Mouse (Mus musculus) ES-Bruce4 (cell line): Measurements from ENCODE around the gene Tmem202.

ENCODE experiments used
- EP300 ChIP-seq: IDR thresholded peaks from 2 replicates; pipeline ENCODE4 v1.6.1; 2011; ENCODE audit warnings: low read depth, low read length; ENCODE audit not compliant: insufficient read depth
- POLR2A ChIP-seq: IDR thresholded peaks from one replicate; pipeline ENCODE4 v1.8.1; 2011; ENCODE audit warnings: low read length; ENCODE audit not compliant: insufficient read depth

- TF ChIP-seq EP300: no peak
- no peak for TF ChIP-seq POLR2A
Observed at GRCm38 (mm10) chr9:59533422-59533821, 6.2 kb downstream of the Tmem202 start.
